Mouse (Mus musculus) frontal cortex, postnatal 25 days (tissue): ENCODE results near the gene Ap3d1.

Experiments
- DNase-seq, 2 experiments: peaks; one replicate each; pipeline ENCODE4 v3.0.0; 2022; ENCODE audit warnings: low spot score in 2 of 2

Gene Ap3d1

GRCm38 (mm10) chr10:80757717-80758116 lies 15.7 kb upstream of the Ap3d1 start:
- peak; percentile 27 to 50 for DNase-seq

GRCm38 (mm10) chr10:80756967-80757366 lies 14.9 kb upstream of the Ap3d1 start:
- no peak for DNase-seq

- DNase-seq: no peak
These were observed 14.4 kb upstream of the Ap3d1 start for GRCm38 (mm10) chr10:80756509-80756908.

- no peak for DNase-seq
These were observed 14.0 kb upstream of the Ap3d1 start for GRCm38 (mm10) chr10:80756099-80756498.

GRCm38 (mm10) chr10:80755291-80756015 lies 13.4 kb upstream of the Ap3d1 start:
- peak in 1 of 2 experiments; percentile 15 for DNase-seq

DNA sequence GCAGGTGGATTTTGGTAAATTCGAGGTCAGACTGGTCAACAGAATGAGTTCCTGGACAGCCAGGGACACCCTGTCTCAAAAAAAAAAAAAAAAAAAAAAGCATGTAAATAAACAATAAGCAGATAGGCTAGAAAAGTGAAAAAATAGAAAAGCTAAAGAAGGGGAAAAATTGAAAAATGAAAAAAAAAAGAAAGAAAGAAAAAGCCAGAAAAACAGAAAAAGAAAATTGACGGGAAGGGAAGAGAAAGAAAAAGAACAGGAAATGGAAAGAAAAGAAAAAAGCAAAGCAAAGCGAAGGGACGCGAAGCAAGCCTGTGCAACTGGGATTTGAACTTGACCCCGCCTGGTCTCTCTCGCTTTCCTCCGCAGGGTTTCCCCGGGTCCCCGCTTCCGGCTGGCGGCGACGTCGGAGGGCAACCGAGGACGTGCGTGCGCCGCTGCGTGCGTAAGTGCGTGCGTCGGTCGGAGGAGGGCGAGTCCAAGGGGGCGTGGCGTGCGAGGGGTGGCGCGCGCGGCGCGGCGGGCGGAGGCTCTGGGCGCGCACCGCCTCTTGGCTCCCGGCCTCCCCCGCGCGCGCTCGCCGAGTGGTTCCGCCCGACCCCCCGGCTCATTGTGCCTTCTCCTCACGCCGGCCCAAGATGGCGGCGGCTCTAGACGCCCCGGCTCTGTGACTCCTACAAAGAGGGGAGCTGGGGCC lies 12.7 kb upstream of the Ap3d1 start, which contains the start of gene Dot1l:
TSS of gene Dot1l (plus strand) at position 613 of the 697 bp plus-strand sequence.
- peak; percentile 92 to 96 for DNase-seq

- no peak for DNase-seq
These were observed 10.1 kb upstream of the Ap3d1 start for GRCm38 (mm10) chr10:80752079-80752625.

GRCm38 (mm10) chr10:80751188-80751832 lies 9.2 kb upstream of the Ap3d1 start:
- peak; percentile 28 to 48 for DNase-seq

DNA sequence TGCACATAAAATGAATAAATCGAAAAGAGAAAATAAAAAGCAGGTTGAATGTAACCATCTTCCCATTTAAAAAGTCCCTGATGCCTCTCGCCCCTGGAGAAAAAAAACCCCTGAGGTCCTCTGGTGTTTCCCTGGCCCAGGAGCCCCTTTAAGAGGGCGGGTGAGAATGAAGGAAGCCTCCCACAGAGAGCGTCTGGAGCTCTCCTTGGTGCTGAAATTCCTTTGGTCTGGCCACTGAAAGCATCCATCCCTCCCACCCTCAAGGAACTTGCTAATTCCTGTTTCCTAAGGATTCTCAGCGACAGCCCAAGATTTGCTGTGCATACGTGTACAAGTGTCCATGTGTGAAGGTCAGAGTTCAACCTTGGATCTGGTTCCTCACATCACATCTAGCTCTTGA lies 6.5 kb upstream of the Ap3d1 start:
- DNase-seq: no peak

DNA sequence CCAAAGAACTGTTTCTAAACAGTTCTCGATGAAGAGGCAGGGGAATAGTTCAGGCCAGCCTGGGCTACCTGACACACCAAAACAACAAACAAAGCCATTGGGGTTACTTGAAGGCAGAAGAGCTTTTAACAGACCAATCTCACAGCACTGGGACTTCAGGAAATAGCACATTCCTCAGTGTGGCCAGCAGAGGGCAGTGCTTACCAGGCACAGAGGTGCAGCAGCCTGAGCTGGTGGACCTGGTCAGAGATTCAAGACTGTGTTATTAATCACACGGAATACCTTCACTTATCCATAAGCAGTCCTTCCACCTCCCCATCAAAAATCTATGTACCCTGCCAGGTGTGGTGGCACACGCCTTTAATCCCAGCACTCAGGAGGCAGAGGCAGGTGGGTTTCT lies 5.3 kb upstream of the Ap3d1 start:
- peak; percentile 37 to 64 for DNase-seq

GRCm38 (mm10) chr10:80744262-80744661 lies 2.2 kb upstream of the Ap3d1 start:
- DNase-seq: no peak

DNA sequence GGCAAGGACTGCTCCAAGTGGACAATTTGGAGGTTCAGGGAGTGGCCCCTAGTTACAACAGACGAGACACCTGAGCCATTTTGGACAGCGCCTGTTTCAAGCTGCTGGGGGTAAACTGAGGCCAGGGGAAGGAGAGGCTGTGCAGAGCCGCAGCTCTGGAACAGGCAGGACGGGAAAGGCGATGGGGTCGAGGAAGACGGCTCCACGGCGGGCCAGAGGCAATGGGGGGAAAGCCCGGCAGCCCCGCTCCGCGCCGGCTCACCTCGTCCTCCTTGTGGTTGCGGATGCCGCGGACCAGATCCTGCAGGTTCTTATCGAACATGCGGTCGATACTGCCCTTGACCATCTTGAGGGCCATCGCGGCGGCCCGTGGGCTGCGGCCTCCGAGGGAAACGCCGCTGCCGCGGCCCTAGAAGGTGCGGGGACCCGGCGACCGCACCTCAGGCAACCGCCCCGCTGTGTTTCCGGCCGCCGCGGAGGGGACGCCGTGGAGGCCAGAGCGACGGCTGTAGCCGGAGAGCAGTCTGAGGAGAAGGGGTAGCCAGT lies 357 bp downstream of the Ap3d1 start:
- no peak for DNase-seq

DNA sequence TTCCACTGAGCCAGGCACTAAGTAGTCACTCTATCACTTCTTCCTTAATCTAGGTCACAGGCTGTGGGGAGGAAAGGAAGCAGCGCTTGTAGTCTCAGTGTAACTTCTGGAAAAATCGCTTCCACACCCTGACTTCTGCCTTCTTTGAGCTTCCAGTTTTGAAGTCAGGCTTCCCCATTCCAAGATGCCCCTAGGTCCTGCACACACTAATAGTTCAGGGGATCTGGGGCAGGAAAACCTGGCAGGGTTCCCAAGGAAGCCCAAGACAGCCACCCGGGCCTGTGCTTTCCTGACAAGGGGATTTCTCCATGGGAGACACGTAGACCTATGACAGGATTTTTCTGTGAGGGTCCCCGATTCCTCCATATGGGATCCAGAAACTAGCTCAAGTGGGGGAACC lies 918 bp downstream of the Ap3d1 start:
- no peak for DNase-seq

DNA sequence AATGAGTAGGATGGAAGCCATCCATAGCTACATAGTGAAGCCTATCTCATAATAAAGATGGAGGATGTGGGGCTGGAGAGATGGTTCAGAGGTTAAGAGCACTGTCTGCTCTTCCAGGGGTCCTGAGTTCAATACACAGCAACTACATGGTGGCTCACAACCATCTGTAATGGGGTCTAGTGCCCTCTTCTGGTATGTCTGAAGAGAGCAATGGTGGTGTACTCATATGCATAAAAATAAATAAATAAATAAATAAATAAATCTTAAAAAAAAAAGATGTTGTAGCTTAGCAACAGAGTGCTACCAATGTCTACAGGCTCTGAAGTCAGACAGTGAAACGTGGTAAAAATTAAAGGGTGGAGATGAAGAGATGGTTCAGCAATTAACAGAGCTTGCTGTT lies 3.4 kb downstream of the Ap3d1 start:
- no peak for DNase-seq

GRCm38 (mm10) chr10:80736731-80737130 lies 5.3 kb downstream of the Ap3d1 start:
- no peak for DNase-seq

DNA sequence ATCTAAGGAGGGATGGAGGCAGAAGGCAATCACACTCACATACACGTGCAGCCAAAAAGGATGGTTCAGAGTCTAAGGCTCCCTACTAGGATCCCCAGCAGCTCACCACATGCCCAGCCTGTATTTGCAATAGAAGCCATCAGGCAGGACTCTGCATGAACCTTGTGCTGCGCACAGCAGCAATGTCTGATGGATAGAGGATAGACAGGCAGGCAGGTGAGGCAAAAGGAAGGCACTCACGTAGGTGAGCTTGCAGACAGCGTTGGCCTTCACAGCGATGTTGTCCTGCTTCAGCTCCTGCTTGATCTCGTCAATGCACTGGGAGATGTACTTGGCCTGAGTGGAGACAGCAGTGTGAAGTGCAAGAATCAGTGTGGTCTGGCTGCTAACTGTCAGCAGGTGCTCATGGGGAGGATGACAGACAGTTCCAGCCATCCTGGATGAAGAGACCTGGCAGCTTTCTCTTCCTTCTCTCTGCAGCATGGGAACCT lies 9.4 kb downstream of the Ap3d1 start:
- no peak for DNase-seq

- no peak for DNase-seq
These were observed 14.5 kb downstream of the Ap3d1 start for GRCm38 (mm10) chr10:80727369-80728127.

DNA sequence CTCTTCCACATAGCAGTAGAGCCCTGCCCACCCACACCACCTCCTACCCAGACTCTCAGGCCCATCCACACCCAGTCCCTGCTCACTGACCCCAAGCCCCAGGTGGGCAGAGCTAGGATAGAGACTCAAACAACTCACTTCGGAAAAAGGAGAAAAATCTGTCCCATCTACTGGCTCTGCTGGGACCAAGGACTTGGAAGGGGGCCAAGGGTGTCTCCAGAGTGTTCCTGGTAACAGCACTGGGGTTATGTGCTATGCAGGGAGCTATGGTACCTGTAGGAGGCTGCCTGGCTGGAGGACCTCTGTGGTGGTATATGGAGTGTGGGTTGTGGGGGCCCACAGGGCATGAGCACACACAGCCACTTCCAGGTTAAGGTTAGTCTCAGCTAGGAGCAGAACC lies 24.8 kb downstream of the Ap3d1 start:
- DNase-seq: no peak

- no peak for DNase-seq
These were observed 31.2 kb downstream of the Ap3d1 start for GRCm38 (mm10) chr10:80710834-80711233.

DNA sequence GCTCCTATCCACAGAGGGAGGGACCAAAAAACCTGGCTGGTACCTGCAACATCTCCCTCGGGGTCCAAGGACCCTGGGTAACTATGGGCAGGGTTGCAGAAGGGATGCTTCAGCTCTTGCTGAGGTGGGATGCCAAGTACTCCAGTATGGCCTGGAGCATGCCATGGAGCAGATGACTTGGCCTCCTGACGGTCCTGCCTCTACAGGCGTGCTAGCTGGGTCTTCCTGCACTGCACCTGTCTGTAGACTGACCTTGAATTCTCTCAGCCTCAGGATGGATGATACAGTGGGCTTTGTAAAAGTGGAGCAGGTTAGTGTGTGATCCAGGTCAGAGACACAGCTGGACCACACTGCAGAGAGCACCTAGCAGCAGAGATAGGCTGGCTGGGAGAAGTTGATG lies 36.6 kb downstream of the Ap3d1 start:
- no peak for DNase-seq

- no peak for DNase-seq
These were observed 37.0 kb downstream of the Ap3d1 start for GRCm38 (mm10) chr10:80705033-80705432.
